Comparison of ENCODE assay signal across 18 mouse cellular contexts in the genomic region with DNA sequence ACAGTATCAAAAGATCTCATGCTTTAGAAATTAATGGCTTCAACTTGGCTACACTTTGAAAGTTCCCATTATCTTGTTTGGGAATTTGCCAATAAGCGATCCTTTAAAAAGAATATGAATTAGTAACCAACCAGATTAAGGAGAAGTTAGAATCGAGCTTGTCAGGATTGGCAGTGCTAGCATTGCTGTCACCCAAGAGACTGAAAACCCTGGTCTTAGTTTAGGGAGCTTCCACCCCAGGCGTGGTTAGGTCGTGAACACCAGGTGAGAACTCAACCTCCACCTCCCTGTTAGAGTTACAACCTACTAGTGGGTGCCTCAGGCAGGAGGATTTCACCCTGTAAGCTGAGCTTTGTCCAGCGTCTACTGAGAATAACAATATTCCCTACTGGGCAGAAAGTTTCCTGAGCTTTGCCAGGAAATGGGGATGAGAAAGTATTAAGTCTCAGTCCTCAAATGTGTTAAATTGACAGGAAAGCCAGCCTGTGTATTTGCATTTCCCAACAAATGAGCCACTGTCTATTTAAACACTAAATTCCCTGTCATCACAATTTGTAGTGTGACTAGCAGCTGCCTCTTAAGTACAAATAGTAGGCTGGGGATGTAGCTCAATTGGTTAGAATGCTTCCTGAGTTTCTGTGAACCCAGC. TPM values are rescaled to one million over a fixed set of nuclear protein-coding genes. Genes with fewer than 3 reads are reported as not detected.
DNase-seq lines count a peak whose midpoint lies in the region; ATAC-seq and TF ChIP-seq lines count a peak whose summit lies in the region.
"Had no signal": no experiment of that assay in that cellular context is flagged by ENCODE, and none has a peak within 500 bp of the region (broad histone marks: within the 10 kb centered on the region; RNA-seq: fewer than 3 reads in every experiment).

No protein-coding gene starts in this region.

- no peaks in the 10 kb centered on the region for H3K27me3 ChIP-seq in heart, embryonic 13.5 days (replicated peaks)
- H3K27me3 ChIP-seq in liver, embryonic 15.5 days = no peaks in the 10 kb centered on the region
- H3K27me3 ChIP-seq in hindbrain, postnatal 0 days (ENCODE audit: insufficient read depth, low read length) = no peaks in the 10 kb centered on the region
- H3K27me3 ChIP-seq: forebrain, embryonic 13.5 days; hindbrain, embryonic 15.5 days; neural tube, embryonic 12.5 days had no signal

- H3K4me2 ChIP-seq in heart, embryonic 13.5 days = peak overlapping the region; percentile 30
- no peak overlapping the region for H3K4me2 ChIP-seq in liver, embryonic 15.5 days
- H3K4me2 ChIP-seq in hindbrain, postnatal 0 days (ENCODE audit: low read depth, low read length) = no peak overlapping the region
- H3K4me2 ChIP-seq: forebrain, embryonic 13.5 days; hindbrain, embryonic 15.5 days; neural tube, embryonic 12.5 days had no signal

- peak overlapping the region; percentile 24 for H3K4me3 ChIP-seq in heart, embryonic 13.5 days
- H3K4me3 ChIP-seq in liver, embryonic 15.5 days (replicated peaks) = no peak overlapping the region
- no peak overlapping the region for H3K4me3 ChIP-seq in hindbrain, postnatal 0 days (ENCODE audit: low read length)
- H3K4me3 ChIP-seq: forebrain, embryonic 13.5 days; hindbrain, embryonic 15.5 days; neural tube, embryonic 12.5 days had no signal

- WGBS in heart, embryonic 13.5 days = 68% methylated on average over 5 of the region's 5 CpGs
- 67% methylated on average over 5 of the region's 5 CpGs for WGBS in liver, embryonic 15.5 days (ENCODE audit: insufficient replicate concordance)
- WGBS in hindbrain, postnatal 0 days = 70% methylated on average over 5 of the region's 5 CpGs

- peaks cover 55% of the 10 kb centered on the region for H3K36me3 ChIP-seq in heart, embryonic 13.5 days
- peaks cover 65% of the 10 kb centered on the region for H3K36me3 ChIP-seq in liver, embryonic 15.5 days (replicated peaks)
- peaks cover 33% of the 10 kb centered on the region for H3K36me3 ChIP-seq in hindbrain, postnatal 0 days (ENCODE audit: insufficient read depth, low read length)

- no peak for TF ChIP-seq CTCF in hindbrain, postnatal 0 days (IDR thresholded peaks at IDR 0.05; ENCODE audit: low read depth)

- no peak for DNase-seq in heart, postnatal 14 days
- DNase-seq in CD4-positive helper T cell, adult 2 months (ENCODE audit: low read depth, low spot score) = peak; percentile 40
- DNase-seq in ZHBTc4 (ENCODE audit: low read depth, low spot score) = peak; percentile 31
- no peak for DNase-seq in layer of hippocampus, adult 9-10 months (ENCODE audit: low spot score)
- DNase-seq in hindbrain, postnatal 0 days (ENCODE audit: low spot score) = no peak
- DNase-seq: adrenal gland, adult 2 months; cerebellum, adult 11 months; cerebellum, postnatal 14 days; kidney, adult 8-10 months; kidney, postnatal 36 days; thymus, postnatal 14 days had no signal

- ATAC-seq in heart, embryonic 13.5 days (ENCODE audit: extremely low read depth, insufficient number of reproducible peaks, low FRiP score, low TSS enrichment) = no peak
- no peak for ATAC-seq in liver, embryonic 15.5 days (ENCODE audit: insufficient read depth)
- no peak for ATAC-seq in hindbrain, postnatal 0 days
- ATAC-seq: forebrain, embryonic 13.5 days; midbrain, embryonic 16.5 days had no signal

- H3K4me1 ChIP-seq in heart, embryonic 13.5 days = peaks cover 43% of the 10 kb centered on the region
- H3K4me1 ChIP-seq in liver, embryonic 15.5 days (replicated peaks) = peaks cover 66% of the 10 kb centered on the region
- peaks cover 4% of the 10 kb centered on the region; the same call in 1 of the 2 replicates for H3K4me1 ChIP-seq in hindbrain, postnatal 0 days (ENCODE audit: insufficient read depth, low read length)

- 0 out of 2 replicates have a peak overlapping the region, but pooled peaks have one; percentile 5 for H3K27ac ChIP-seq in heart, embryonic 13.5 days (replicated peaks)
- H3K27ac ChIP-seq in liver, embryonic 15.5 days (replicated peaks) = peak overlapping the region; percentile 100
- no peak overlapping the region for H3K27ac ChIP-seq in hindbrain, postnatal 0 days
- H3K27ac ChIP-seq: forebrain, embryonic 13.5 days; hindbrain, embryonic 15.5 days; liver, embryonic 14.5 days; neural tube, embryonic 12.5 days had no signal

- H3K9me3 ChIP-seq in heart, embryonic 13.5 days = no peaks in the 10 kb centered on the region
- no peaks in the 10 kb centered on the region for H3K9me3 ChIP-seq in liver, embryonic 15.5 days (replicated peaks)
- H3K9me3 ChIP-seq in hindbrain, postnatal 0 days (ENCODE audit: low read length) = no peaks in the 10 kb centered on the region
- H3K9me3 ChIP-seq: forebrain, embryonic 13.5 days; hindbrain, embryonic 15.5 days; neural tube, embryonic 12.5 days had no signal

- H3K9ac ChIP-seq in heart, embryonic 13.5 days = no peak overlapping the region
- no peak overlapping the region for H3K9ac ChIP-seq in liver, embryonic 15.5 days
- no peak overlapping the region for H3K9ac ChIP-seq in hindbrain, postnatal 0 days (replicated peaks; ENCODE audit: low read length)
- H3K9ac ChIP-seq: forebrain, embryonic 13.5 days; hindbrain, embryonic 15.5 days; liver, embryonic 14.5 days; neural tube, embryonic 12.5 days had no signal

- intact Hi-C loops in heart, postnatal 14 days (cut with DNase I) = no loop called here

RNA-seq across cellular contexts. Expression of gene Syf2, which starts 2.8 kb away (rescaled TPM):
- polyA plus RNA-seq in heart, embryonic 13.5 days (2015; fragmentation: Nextera tagmentation; extraction: Ambion mirVana) = 53.0 and 55.6 TPM in 2 replicates
- 10 to 100 TPM; 45.1 to 48.7 TPM for total RNA-seq in heart, postnatal 14 days (2021)
- 46.4 and 50.2 TPM in 2 replicates for polyA plus RNA-seq in liver, embryonic 15.5 days (2015; fragmentation: Nextera tagmentation; extraction: Ambion mirVana)
- 19.2 and 35.0 TPM in 2 replicates for total RNA-seq in hindbrain, postnatal 0 days (2014; rRNA removed)
- polyA plus RNA-seq in hindbrain, postnatal 0 days (2015; fragmentation: Nextera tagmentation; extraction: Ambion mirVana) = 70.7 and 80.4 TPM in 2 replicates

RNA-seq across cellular contexts. Expression of gene Rsrp1, which starts 4.5 kb away (rescaled TPM):
- polyA plus RNA-seq in heart, embryonic 13.5 days (2015; fragmentation: Nextera tagmentation; extraction: Ambion mirVana) = 325 and 327 TPM in 2 replicates
- total RNA-seq in heart, postnatal 14 days (2021) = 100 to 1,000 TPM; 226 to 260 TPM
- polyA plus RNA-seq in liver, embryonic 15.5 days (2015; fragmentation: Nextera tagmentation; extraction: Ambion mirVana) = 280 and 309 TPM in 2 replicates
- 70.0 and 112 TPM in 2 replicates for total RNA-seq in hindbrain, postnatal 0 days (2014; rRNA removed)
- 256 and 295 TPM in 2 replicates for polyA plus RNA-seq in hindbrain, postnatal 0 days (2015; fragmentation: Nextera tagmentation; extraction: Ambion mirVana)

RNA-seq across cellular contexts. Expression of gene Tmem50a, which starts 13.1 kb away (rescaled TPM):
- 132 and 149 TPM in 2 replicates for polyA plus RNA-seq in heart, embryonic 13.5 days (2015; fragmentation: Nextera tagmentation; extraction: Ambion mirVana)
- 10 to 100 TPM; 74.2 to 75.7 TPM for total RNA-seq in heart, postnatal 14 days (2021)
- polyA plus RNA-seq in liver, embryonic 15.5 days (2015; fragmentation: Nextera tagmentation; extraction: Ambion mirVana) = 70.6 and 79.4 TPM in 2 replicates
- 149 and 166 TPM in 2 replicates for total RNA-seq in hindbrain, postnatal 0 days (2014; rRNA removed)
- polyA plus RNA-seq in hindbrain, postnatal 0 days (2015; fragmentation: Nextera tagmentation; extraction: Ambion mirVana) = 231 and 239 TPM in 2 replicates

Comparison
In these comparisons a context has a peak if more than half of its experiments do, and no peak if none do; other contexts are left out.
1. DNase-seq: peak in CD4-positive helper T cell, adult 2 months (single experiment) and ZHBTc4 (single experiment); none in heart, postnatal 14 days (0 of 2), layer of hippocampus, adult 9-10 months (single experiment) and hindbrain, postnatal 0 days (single experiment).